Mouse (Mus musculus): ENCODE measurements around the gene Hhat.

The Hhat gene

GRCm38 (mm10) chr1:192770495-192771331 is at the start of gene Hhat:
Gene Hhat (minus strand): TSS chr1:192771223.
- in situ Hi-C loops (cut with MseI, MboI): no loop called here

DNA sequence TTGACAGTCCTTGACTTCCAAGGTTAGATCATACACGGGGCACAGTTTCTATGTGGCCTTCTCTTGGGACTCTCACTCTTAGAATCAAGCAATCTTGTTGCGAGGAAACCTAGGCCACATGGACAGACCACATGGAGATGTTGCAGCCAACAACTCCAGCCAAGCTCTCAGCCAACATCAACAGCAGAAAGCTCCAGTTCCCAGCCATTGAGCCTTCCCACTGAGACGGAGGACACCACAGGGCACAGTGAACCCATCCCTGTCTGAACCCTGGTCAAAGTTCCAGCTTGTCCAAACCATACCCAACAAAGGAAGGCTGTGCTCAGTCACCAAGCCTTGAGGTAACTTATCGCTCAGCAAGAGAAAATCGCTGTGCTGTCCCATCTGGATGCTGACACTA is 47.3 kb upstream of the Hhat start:
- in situ Hi-C loops (cut with MseI, MboI): no loop called here

DNA sequence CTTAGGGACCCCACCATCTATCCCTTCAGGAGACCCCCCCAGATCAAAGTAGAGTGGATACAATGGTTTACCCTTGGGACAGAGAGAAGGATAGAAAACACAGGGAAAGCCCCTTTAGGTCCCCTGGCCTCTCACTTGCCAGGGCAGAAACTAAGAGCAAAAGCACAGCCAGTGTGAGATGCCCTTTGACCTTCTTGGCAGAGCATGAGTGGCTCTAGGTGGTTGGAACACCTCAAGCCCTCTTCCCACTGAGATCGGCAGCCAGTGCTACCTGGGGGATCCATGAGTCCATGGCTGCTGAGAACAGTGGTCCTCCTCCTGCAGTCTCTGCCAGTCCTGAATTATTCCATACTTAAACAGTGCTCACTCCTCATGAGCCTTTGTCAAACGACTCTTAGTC is 44.8 kb upstream of the Hhat start:
- in situ Hi-C loops (cut with MseI, MboI): no loop called here

DNA sequence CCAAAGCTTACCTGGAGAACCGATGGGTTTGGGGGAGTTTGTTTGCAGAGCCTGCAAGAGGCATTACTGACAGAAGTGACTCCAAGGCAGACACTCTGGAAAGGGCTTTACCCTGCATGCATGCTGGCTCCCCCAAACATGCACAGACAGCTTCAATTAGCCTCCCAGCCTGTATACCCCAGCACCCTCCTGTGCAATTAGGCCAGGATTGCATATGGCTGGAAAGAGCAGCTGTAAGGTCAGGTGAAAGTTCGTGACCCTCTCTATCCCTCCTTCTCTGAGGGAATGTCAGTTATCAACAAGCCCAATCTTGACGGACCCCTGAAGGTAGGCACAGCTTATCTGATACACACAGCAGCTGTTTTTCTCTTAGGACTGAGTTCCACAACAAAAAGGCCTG is 43.7 kb upstream of the Hhat start:
- in situ Hi-C loops (cut with MseI, MboI): no loop called here

GRCm38 (mm10) chr1:192812758-192813157 is 41.7 kb upstream of the Hhat start:
- in situ Hi-C loops (cut with MseI, MboI): no loop called here

- in situ Hi-C loops (cut with MseI, MboI): no loop called here
Measured at GRCm38 (mm10) chr1:192812290-192812689, 41.3 kb upstream of the Hhat start.

DNA sequence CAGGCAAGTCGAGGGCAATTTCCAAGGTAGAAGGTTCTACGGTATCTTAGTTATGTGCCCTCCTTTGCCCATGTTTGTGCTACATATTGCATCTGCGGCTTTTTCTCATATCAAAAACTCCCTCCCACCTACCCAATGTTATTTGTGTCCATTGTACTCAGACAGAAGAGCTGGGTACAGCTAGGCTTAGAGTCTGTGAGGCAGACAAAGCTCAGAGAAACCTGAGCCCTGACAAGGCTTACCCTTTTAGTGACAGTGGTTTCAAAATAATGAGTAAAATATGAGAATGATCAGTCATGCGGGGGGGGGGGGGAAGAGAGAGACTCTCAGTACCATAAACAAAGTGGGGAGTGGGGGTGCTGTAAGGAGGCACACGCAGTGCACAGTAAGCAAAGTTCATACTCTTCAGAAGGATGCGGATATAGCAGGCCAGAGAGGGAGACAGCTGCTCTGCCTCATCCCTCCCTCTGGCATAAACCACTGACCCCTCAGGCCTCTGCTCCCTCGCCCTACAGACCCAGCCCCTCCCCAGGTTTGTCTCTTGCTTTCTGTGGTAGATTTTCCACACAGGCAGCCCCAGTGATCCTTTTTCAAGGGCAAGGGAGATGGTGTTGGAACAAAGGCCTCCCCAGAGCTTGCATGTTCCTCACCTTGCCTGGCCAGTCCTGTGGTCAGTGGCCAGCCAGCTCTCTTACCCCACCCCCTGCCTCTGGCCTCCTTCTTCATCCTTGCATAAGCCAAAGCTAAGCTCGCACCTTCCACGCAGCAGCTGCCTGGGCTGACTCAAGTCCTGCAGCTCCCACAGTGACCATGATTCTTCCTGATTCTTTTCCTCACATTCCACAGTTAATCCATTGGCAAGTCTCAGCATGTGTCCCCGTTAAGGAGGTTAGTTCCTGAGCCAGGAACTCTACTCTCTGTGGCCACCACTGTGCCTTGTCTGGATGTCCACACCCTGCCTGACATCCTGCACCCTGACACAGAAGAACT is 35.4 kb upstream of the Hhat start:
- in situ Hi-C loops (cut with MseI, MboI): no loop called here

GRCm38 (mm10) chr1:192800338-192800737 is 29.3 kb upstream of the Hhat start:
- in situ Hi-C loops (cut with MseI, MboI): no loop called here

GRCm38 (mm10) chr1:192799165-192799991 is 28.4 kb upstream of the Hhat start:
- in situ Hi-C loops (cut with MseI, MboI): no loop called here

- in situ Hi-C loops (cut with MseI, MboI): no loop called here
Measured at GRCm38 (mm10) chr1:192798212-192799164, 27.5 kb upstream of the Hhat start.

GRCm38 (mm10) chr1:192797011-192797274 is 25.9 kb upstream of the Hhat start:
- in situ Hi-C loops (cut with MseI, MboI): no loop called here

DNA sequence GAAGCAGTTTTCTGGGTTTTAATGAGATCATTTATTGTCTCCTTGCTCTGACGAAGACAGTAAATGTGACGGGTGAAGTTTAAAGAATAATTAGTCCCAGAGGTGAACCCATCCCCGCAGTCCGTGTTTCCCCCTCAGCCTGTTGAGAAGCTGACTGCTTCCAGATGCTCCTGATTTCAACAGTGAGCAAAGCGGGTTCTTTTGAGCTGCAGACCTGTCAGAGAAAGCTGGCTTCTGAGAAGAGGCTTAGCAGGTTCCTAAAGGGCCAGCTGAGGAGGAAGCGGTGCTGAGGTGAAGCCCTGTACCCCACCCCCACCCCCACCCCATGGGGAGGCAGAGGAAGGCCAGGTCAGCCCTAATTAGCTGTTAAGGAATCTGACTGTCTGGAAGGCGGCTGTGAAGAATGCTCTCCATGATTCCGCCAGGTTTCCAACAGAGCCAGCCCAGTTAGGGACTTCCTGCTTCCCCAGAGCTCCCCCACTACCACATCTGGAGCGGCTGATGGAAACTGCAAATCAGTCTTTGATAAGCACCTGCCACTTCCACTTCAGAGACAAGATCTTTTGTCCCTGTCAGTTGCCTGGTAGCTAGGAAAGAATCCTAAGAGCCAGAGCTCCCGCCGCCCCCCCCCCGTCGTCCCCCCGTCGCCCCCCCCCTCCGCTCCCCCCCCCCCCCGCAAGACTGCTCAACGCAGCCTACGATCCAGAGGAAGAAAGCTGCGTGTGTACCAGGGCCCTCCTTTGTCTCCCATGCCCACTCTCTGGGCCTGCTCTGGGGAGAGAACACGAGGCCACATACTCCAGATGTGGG is 25.4 kb upstream of the Hhat start:
- in situ Hi-C loops (cut with MseI, MboI): no loop called here

DNA sequence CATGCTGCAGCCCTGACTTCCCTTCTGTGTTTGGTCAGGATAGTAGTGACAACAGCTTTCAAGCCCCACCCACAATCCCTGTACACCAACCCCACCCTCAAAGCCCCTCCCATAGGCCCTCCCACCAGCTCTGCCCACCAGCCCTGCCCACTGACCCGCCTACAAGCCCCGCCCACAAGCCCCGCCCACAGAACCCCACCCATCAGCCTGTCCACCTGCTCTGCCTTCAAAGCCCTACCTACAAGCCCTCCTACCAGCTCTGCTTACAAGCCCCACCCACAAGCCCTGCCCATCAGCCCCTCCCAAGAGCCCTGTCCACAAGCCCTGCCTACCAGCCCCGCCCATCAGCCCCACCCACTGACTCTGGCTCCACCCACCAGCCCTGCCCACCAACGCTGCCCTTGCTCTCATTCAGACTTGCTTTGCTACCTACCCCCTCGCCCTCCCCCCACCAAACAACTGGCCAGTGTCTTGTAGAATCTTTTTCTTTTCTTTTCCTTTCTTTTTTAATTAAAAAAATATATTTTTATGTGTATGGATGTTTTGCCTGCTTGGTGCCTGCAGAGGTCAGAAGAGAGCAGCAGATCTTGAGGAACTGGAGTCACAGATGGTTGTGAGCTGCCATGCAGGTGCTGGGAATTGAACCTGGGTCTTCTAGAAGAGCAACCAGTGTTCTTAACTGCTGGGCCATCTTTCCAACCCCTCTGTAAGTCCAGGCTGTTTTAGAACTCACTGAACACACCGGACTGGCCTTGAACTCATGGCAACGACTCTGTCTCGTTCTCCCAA is 24.1 kb upstream of the Hhat start:
- in situ Hi-C loops (cut with MseI, MboI): no loop called here

DNA sequence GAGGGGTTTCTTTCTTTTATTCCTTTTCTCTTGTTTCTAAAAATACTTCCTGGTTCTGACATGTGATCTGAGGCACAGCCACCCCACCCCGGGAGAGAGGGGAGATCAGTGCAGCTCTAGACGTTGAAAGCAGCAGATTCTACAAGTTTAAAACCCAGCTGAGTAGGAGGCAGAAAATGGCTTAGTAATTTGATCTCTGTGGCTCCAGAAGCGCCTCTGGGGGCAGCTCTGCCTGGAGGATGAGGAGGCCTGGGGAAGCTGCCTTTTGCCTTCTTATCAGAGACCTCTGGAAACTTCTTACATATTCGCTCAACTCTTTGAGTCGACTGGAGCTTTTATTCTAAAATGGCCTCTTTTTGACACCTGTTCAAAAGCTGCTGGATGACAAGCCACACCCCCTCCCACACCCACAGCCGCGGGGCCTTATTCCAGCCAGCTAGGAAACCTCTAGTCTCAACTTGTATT is 20.9 kb upstream of the Hhat start:
- in situ Hi-C loops (cut with MseI, MboI): no loop called here

GRCm38 (mm10) chr1:192790442-192790841 is 19.4 kb upstream of the Hhat start:
- in situ Hi-C loops (cut with MseI, MboI): no loop called here

DNA sequence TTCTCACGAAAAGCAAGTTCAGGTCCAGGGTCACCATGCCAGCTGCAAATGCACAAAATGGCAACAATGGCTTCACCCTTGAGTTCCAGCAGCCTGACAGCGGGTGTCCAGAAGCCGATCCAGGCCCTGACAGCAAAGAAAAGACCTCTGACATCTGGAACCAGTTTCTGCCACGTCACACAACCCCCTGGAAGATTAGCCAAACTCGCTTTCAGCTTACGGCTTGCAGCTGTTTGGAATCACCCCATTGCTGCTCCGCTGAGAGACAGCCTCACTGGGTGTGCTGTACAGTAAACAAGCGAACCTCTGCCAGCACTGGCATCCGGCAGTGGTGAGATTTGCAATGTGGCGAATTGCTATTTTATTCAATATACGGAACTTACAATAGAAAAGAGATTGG is 18.8 kb upstream of the Hhat start:
- in situ Hi-C loops (cut with MseI, MboI): no loop called here

DNA sequence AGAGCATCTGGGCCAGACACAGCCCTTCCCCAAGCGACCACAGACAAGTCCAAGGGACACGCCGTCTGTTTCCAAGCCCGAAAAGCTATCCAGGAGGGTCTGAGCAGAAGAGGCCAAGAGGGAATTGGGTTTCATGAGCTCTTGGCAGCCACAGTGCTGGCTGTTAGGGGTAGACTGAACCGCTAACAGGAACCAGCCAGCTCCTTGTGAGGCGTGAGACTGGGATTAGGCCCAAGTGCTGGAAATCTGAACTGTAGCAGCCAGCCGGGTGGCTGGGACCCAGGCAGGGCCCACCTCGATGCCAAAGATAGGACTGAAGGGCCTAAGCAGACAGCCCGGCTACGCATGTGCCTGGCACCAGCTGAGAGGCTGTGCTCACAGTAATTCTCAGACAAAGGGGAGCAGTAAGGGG is 18.1 kb upstream of the Hhat start:
- in situ Hi-C loops (cut with MseI, MboI): no loop called here

DNA sequence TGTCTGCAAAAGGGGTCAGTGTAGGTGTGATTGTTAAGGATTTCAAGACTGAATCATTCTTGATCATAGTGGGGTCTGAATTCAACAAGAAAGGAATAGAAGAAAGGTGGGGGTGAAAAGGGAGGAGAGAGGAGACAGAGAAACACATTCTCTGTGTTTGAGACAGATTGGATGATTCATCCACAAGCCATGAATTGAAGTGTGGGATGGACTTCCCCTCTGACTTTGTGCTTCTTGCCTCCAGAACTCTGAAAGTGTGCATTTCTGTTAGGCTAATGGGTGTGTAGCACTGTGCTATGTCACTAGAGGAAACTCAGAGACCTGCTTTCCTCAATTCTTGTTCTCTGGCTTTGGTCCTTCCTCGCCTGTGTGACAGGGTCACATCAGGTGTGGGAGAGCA is 15.2 kb upstream of the Hhat start:
- in situ Hi-C loops (cut with MseI, MboI): no loop called here
